Mouse (Mus musculus) olfactory bulb, adult 2 months (tissue): Measurements from ENCODE around the gene Slc1a5. TPM values are rescaled to one million over a fixed set of nuclear protein-coding genes. Genes with fewer than 3 reads are reported as not detected.

Experiments used
- H3K27ac ChIP-seq: fragments of 200-500 bp; 2 replicates; pipeline ENCODE4 v1.5.1; 2012; ENCODE audit warnings: low read depth, low read length; ENCODE audit not compliant: insufficient read depth
- H3K4me1 ChIP-seq: fragments of 200-500 bp; 2 replicates; pipeline ENCODE4 v1.6.1; 2012; ENCODE audit warnings: low read length; ENCODE audit not compliant: control insufficient read depth, insufficient read depth
- H3K4me3 ChIP-seq: fragments of 200-500 bp; 2 replicates; pipeline ENCODE4 v1.5.1; 2012; ENCODE audit warnings: mild to moderate bottlenecking, low read depth, low read length, moderate library complexity; ENCODE audit not compliant: insufficient read depth
- CTCF ChIP-seq: fragments of 200-500 bp; IDR thresholded peaks from 2 replicates; pipeline ENCODE4 v1.5.1; 2012; ENCODE audit warnings: low read depth, mild to moderate bottlenecking, low read length, moderate library complexity; ENCODE audit not compliant: insufficient read depth
- POLR2A ChIP-seq: fragments of 200-500 bp; IDR thresholded peaks from 2 replicates; pipeline ENCODE4 v1.6.1; 2012; ENCODE audit warnings: mild to moderate bottlenecking, low read depth, low read length, moderate library complexity; ENCODE audit not compliant: insufficient read depth
- WGBS: fragments of 180-500 bp; shearing (Covaris S2); methylation state at CpG from one replicate; pipeline ENCODE4 v1.1.7; 2018; 5-methylcytosine and 5-hydroxymethylcytosine counted together
- polyA plus RNA-seq: library from polyadenylated mRNA; stranded (reverse); fragments of >200 nt; gene quantifications from 2 replicates; pipeline ENCODE4 v1.2.4, GENCODE M21; 2012; ENCODE audit warnings: low replicate concordance; ENCODE audit not compliant: missing spikeins, insufficient read depth, insufficient read length

Slc1a5 gene
- polyA plus RNA-seq: not detected in 2 replicates

GRCm38 (mm10) chr7:16780825-16781554, at the start of gene Slc1a5:
Gene Slc1a5, plus strand, starts transcription at chr7:16781340.
- TF ChIP-seq POLR2A (peak; percentile 47), CTCF (no peak)
- peak within 1 kb of the TSS; percentile 50 for H3K4me3 ChIP-seq
- no peak within 1 kb of the TSS for H3K27ac ChIP-seq
- H3K4me1 ChIP-seq: peaks cover 22% of the 10 kb centered on the region
- WGBS: 3% methylated on average over 34 of the region's 34 CpGs

GRCm38 (mm10) chr7:16731893-16732422, 49.2 kb upstream of the Slc1a5 start:
- TF ChIP-seq POLR2A (no peak), CTCF (no peak)
- no peaks in the 10 kb centered on the region for H3K4me1 ChIP-seq
- no peak overlapping the region for H3K4me3 ChIP-seq
- WGBS: 48% methylated on average over 7 of the region's 7 CpGs
- H3K27ac ChIP-seq: no peak overlapping the region

DNA sequence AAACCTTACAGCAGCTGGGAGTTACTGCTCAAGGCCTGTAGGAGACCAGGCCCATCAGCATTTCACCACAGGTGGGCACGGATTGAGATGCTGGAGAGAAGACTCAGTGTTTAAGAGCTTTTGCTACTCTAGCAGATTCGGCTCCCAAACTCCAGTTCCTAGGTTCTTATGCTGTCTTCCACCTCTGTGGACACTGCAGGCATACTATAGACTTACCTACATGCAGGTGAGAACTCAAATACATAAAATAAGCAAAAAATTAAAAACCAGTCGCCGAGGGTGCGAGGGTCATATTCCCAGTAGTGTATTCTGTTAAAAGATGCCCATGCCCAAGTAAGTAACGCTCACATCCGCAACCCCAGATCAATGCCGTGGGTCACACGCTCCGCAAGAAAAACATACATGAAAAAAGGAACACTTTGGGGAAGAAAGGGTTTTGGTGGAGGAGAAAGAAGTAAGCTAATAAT, 43.5 kb upstream of the Slc1a5 start:
- H3K4me1 ChIP-seq: peaks cover 8% of the 10 kb centered on the region
- H3K4me3 ChIP-seq: peak overlapping the region; percentile 27; the same call in 1 of the 2 replicates
- TF ChIP-seq POLR2A (no peak), CTCF (no peak)
- no peak overlapping the region for H3K27ac ChIP-seq
- 42% methylated on average over 10 of the region's 10 CpGs for WGBS

DNA sequence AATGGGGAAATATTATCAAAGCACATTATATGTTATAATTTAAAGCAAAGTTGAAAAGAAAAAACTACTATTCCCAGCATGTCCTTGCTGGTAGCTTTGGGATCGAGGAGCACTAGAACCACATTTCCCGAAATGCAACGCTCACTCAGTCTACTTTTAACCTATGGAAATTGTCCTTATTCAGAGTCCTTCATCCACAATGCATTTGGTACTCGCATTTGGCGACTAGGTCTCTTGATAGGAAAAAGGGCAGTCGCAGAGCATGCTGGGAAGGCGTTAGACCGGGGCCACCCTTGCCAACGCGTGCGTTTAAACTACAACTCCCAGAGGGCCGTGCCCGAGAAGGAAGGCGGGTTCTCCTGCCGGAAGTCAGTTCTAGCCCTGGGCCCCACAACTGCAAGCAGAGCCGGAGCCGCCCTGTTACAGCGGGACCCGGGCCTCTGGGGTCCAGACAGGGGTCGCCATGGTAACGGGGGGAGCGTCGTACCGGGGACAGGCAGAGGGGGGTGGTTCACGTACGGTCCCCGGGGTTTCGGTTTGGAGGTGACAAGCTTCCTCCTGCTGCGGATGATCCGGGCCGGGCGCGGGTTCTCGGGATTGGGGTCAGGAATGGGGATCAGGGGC, 43.0 kb upstream of the Slc1a5 start, which contains the start of gene Ap2s1:
Gene Ap2s1 (plus strand): TSS at position 338 of the 624 bp plus-strand sequence.
- no peak within 1 kb of the TSS for H3K27ac ChIP-seq
- H3K4me3 ChIP-seq: peak within 1 kb of the TSS; percentile 94
- WGBS: under 1% methylated on average over 34 of the region's 34 CpGs
- H3K4me1 ChIP-seq: peaks cover 8% of the 10 kb centered on the region
- TF ChIP-seq CTCF: no peak
- TF ChIP-seq POLR2A: peak; percentile 63

DNA sequence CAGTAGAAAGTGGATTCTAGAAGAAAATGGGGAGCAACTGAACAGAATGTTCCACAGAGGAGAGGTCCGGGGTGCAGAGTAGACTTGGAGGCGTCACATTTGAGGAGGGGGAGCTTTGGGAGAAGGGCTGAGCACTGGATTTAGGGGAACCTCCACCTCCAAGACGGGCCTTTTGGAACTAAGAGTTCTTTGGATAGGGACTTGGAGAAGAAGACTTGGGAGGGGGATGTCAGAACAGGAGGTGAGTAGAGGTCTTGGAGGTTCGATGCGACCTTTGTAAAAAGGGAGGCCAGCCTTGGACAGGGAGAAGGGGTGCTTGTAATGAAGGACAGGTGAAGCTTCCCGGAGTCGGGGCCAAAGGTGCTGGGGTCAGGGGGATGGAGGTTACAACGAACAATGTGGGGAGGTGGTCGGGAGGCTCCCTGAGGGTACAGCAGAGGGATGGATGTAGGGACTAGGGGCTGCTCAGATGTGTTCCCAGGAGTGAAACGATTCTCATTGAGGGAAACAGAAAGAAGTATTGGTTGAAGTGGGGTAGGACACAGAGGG, 42.0 kb upstream of the Slc1a5 start:
- TF ChIP-seq POLR2A: no peak
- no peak for TF ChIP-seq CTCF
- peaks cover 8% of the 10 kb centered on the region for H3K4me1 ChIP-seq
- 48% methylated on average over 10 of the region's 10 CpGs for WGBS
- peak overlapping the region; percentile 94 for H3K4me3 ChIP-seq
- H3K27ac ChIP-seq: no peak overlapping the region

DNA sequence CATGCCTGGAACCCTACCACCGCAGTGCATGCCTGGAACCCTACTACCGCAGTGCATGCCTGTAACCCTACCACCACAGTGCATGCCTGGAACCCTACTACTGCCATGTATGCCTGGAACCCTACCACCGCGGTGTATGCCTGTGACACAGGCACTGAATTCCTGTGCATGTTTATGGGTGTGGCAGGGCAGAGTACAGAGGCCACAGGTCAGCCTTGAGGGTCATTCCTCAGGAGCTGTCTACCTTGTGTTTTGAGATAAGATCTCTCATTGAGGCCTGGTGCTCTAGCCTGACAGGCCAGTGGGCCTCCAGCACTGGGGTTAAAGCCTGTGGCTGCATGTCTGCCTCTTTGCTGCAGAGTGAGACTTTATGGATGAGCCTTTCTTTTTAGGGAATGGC, 35.8 kb upstream of the Slc1a5 start:
- WGBS: 91% methylated on average over 4 of the region's 4 CpGs
- TF ChIP-seq POLR2A (no peak), CTCF (no peak)
- no peak overlapping the region for H3K4me3 ChIP-seq
- H3K4me1 ChIP-seq: no peaks in the 10 kb centered on the region
- no peak overlapping the region for H3K27ac ChIP-seq

- H3K27ac ChIP-seq: no peak overlapping the region
- 62% methylated on average over 3 of the region's 3 CpGs for WGBS
- no peak overlapping the region for H3K4me3 ChIP-seq
- TF ChIP-seq POLR2A (no peak), CTCF (no peak)
- no peaks in the 10 kb centered on the region for H3K4me1 ChIP-seq
These were observed 35.0 kb upstream of the Slc1a5 start for GRCm38 (mm10) chr7:16746093-16746492.

DNA sequence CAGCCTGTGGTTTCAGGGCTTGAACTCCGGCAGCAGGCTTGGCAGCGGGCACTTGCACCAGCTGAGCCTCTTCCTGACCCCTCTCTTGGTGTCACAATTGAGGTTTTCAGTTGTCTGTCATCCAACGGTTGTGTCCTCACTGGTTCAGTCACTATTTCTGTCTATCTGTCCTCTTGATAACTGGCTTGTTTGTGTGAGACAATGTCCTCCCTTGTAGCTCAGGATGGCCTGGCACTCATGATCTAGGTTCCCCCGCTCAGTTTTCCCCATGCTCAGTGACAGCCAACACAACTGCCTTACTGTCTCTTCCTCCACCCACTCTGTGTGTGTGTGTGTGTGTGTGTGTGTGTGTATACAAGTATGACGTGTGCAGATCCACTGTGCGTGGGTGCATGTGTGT, 33.5 kb upstream of the Slc1a5 start:
- 88% methylated on average over 6 of the region's 6 CpGs for WGBS
- TF ChIP-seq POLR2A (no peak), CTCF (no peak)
- Histone ChIP-seq H3K4me3 (no peak overlapping the region), H3K27ac (no peak overlapping the region), H3K4me1 (peaks cover 5% of the 10 kb centered on the region)

GRCm38 (mm10) chr7:16752016-16752415, 29.1 kb upstream of the Slc1a5 start:
- Histone ChIP-seq H3K4me1 (peaks cover 5% of the 10 kb centered on the region), H3K27ac (no peak overlapping the region), H3K4me3 (no peak overlapping the region)
- TF ChIP-seq POLR2A (no peak), CTCF (no peak)
- WGBS: 77% methylated on average over 12 of the region's 12 CpGs
